Mouse (Mus musculus): ENCODE results near the gene Gna15. TPM values are rescaled to one million over a fixed set of nuclear protein-coding genes. Genes with fewer than 3 reads are reported as not detected.

The Gna15 gene
- polyA plus RNA-seq (2012; rRNA removed; ENCODE audit: low replicate concordance): 9.0 and 15.1 TPM in 2 replicates

DNA sequence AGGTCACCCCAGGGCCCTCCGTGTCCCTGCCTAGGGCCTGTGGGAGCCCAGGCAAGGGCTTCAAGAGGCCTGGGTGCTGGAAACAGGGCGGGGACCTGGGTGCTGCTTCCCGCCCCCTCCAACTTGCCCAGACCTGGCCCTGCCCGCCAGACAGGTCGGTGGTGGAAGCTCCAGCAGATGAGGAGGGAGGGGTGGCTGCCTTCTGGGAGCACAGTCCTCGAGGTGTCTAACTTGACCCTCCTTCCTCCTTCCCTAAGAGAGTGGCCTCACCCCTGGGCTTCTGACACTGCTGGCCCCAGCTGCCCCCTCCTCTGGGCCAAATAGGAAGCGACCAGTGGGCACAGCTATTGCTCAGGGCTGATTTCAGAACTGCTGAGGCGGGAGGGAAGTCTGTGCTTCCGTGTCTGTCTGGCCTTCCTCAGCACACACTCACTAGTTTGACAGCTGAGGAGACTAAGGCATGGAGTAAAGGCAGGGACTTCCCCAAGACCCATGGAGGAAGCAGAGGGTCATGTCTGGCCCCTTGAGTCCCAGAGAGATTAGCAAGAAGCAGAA, at the start of gene Gna15:
Gna15 (minus strand) TSS at position 175 of the 555 bp plus-strand sequence.

GRCm38 (mm10) chr10:81559163-81559626, 35.2 kb upstream of the Gna15 start, which contains the start of gene Aes:
TSS of gene Aes (plus strand) at chr10:81559488.

GRCm38 (mm10) chr10:81545161-81545747, 21.2 kb upstream of the Gna15 start, which contains the start of gene Gna11:
TSS of gene Gna11 (minus strand) at chr10:81545190.

DNA sequence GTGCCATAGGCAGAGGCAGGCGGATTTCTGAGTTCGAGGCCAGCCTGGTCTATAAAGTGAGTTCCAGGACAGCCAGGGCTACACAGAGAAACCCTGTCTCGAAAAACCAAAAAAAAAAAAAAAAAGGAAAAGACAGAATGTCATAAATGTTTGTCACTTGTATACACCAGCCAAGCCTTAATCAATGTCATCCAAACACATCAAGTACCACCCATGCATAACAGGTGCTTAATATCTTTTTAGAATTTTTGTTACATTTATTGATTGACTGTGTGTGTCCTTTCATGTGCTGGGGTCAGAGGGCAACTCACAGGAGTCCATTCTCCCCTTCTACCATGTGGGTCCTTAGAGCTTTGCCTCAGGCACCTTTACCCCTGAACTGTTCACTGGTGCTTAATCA, 24.0 kb downstream of the Gna15 start, which contains the start of gene S1pr4:
S1pr4 (minus strand) TSS at position 101 of the 400 bp plus-strand sequence.

DNA sequence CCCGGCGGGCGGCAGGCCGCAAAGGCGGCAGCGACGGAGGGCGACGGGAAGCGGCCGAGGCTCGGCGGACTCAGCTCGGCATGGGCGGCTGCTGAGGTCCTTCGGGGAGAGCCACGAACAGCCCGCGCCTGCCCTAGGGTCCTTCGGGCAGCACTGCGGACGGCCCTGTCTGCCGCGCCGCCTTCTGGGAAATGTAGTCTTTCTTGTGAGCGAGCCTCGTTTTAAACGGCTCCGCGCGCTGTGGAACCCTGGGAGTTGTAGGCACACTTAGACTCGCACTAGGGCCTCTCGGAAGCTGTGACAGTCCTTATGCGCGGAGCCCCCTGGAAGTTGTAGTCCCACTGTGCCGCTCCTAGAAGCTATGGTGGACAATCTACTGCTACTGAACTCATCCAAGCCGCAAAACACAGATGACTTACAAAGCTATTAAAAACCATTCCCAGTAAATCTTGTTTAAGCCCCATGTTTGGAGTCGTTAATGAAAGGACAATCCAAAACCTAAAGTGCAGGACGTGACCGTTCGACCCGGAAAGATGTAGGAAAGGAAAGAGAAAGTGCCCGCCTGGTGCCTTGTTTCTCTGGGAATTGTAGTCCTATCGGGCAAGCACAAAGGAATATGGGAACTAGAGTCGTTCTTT, 27.6 kb downstream of the Gna15 start, which contains the start of gene Ncln:
Ncln (minus strand) TSS at position 129 of the 638 bp plus-strand sequence.

GRCm38 (mm10) chr10:81482533-81482889, 41.5 kb downstream of the Gna15 start, which contains the start of gene Celf5:
TSS of gene Celf5 (minus strand) at chr10:81482709.

DNA sequence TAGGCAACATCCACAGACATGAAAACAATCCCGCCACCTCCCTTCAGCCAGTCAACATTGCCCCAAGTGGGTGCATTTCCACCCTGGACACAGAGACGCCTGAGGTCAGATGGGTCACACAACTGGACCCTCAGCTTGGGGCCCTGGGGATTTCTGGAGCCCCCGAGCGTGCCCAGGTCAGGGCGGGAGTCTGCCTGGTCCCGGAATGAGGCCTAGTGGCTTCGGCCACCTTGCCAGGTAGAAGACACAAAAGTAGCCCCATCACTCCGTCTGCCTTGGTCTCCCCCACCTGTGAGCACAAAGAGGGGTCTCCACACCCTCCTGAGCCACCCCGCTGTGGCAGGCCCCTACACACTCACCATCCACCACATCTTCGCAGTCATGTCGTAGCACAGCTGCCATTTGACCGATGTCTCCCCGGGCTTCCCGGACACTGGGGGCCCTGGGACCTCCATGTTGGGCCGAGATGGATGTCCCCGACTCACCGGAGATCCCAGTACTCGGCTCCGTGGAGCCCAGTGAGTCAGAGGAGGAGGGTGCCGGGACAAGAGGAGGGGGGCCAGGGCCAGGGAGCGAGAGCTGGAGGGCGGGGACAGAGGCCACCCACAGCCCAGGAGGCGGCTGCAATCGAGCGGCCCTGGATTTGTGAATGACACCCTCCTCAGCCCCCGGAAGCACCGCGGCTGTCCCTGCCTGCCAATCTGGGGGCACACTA, 68.7 kb downstream of the Gna15 start, which contains the start of gene Nfic:
Nfic (minus strand) TSS at position 455 of the 715 bp plus-strand sequence.

Other genes with a start within 250 kb of the Gna15 start
- 12.5 and 27.1 TPM in 2 replicates for gene Tjp3, start 232.6 kb downstream of the Gna15 start, polyA plus RNA-seq (2012; rRNA removed; ENCODE audit: low replicate concordance)
- 84.9 and 118 TPM in 2 replicates for gene Pip5k1c, start 231.3 kb downstream of the Gna15 start, polyA plus RNA-seq (2012; rRNA removed; ENCODE audit: low replicate concordance)
- gene Cactin, start 203.1 kb downstream of the Gna15 start, polyA plus RNA-seq (2012; rRNA removed; ENCODE audit: low replicate concordance): 19.2 and 33.9 TPM in 2 replicates
- gene Tbxa2r, start 195.5 kb downstream of the Gna15 start, polyA plus RNA-seq (2012; rRNA removed; ENCODE audit: low replicate concordance): 14.6 and 42.3 TPM in 2 replicates
- gene Gipc3, start 181.0 kb downstream of the Gna15 start, polyA plus RNA-seq (2012; rRNA removed; ENCODE audit: low replicate concordance): 1.7 and 2.7 TPM in 2 replicates
- 70.7 and 162 TPM in 2 replicates for gene Hmg20b, start 173.7 kb downstream of the Gna15 start, polyA plus RNA-seq (2012; rRNA removed; ENCODE audit: low replicate concordance)
- 37.3 and 90.2 TPM in 2 replicates for gene Mfsd12, start 166.7 kb downstream of the Gna15 start, polyA plus RNA-seq (2012; rRNA removed; ENCODE audit: low replicate concordance)
- 2.6 and 5.7 TPM in 2 replicates for gene 4930404N11Rik, start 158.4 kb downstream of the Gna15 start, polyA plus RNA-seq (2012; rRNA removed; ENCODE audit: low replicate concordance)
- gene Fzr1, start 145.7 kb downstream of the Gna15 start, polyA plus RNA-seq (2012; rRNA removed; ENCODE audit: low replicate concordance): 84.0 and 94.3 TPM in 2 replicates
- 66.9 and 127 TPM in 2 replicates for gene Dohh, start 139.8 kb downstream of the Gna15 start, polyA plus RNA-seq (2012; rRNA removed; ENCODE audit: low replicate concordance)
- 3.2 and 4.8 TPM in 2 replicates for gene Gm48551, start 139.8 kb downstream of the Gna15 start, polyA plus RNA-seq (2012; rRNA removed; ENCODE audit: low replicate concordance)
- gene Gm48552, start 135.2 kb downstream of the Gna15 start, polyA plus RNA-seq (2012; rRNA removed; ENCODE audit: low replicate concordance): 2.1 and 6.3 TPM in 2 replicates
- gene Smim24, start 131.2 kb downstream of the Gna15 start, polyA plus RNA-seq (2012; rRNA removed; ENCODE audit: low replicate concordance): 10.4 and 14.3 TPM in 2 replicates
- gene Nfic, start 68.6 kb downstream of the Gna15 start, polyA plus RNA-seq (2012; rRNA removed; ENCODE audit: low replicate concordance): 88.5 and 97.0 TPM in 2 replicates
- gene Celf5, start 41.5 kb downstream of the Gna15 start, polyA plus RNA-seq (2012; rRNA removed; ENCODE audit: low replicate concordance): 1.4 and 1.9 TPM in 2 replicates
- gene Ncln, start 27.8 kb downstream of the Gna15 start, polyA plus RNA-seq (2012; rRNA removed; ENCODE audit: low replicate concordance): 236 and 320 TPM in 2 replicates
- 35.7 and 113 TPM in 2 replicates for gene S1pr4, start 24.1 kb downstream of the Gna15 start, polyA plus RNA-seq (2012; rRNA removed; ENCODE audit: low replicate concordance)
- gene Gna11, start 21.0 kb upstream of the Gna15 start, polyA plus RNA-seq (2012; rRNA removed; ENCODE audit: low replicate concordance): 97.4 and 105 TPM in 2 replicates
- gene Aes, start 35.3 kb upstream of the Gna15 start, polyA plus RNA-seq (2012; rRNA removed; ENCODE audit: low replicate concordance): 1,888 and 2,130 TPM in 2 replicates
- 72.2 and 90.1 TPM in 2 replicates for gene Tle2, start 50.3 kb upstream of the Gna15 start, polyA plus RNA-seq (2012; rRNA removed; ENCODE audit: low replicate concordance)
- 21.3 and 22.7 TPM in 2 replicates for gene Tle6, start 76.8 kb upstream of the Gna15 start, polyA plus RNA-seq (2012; rRNA removed; ENCODE audit: low replicate concordance)
- 1.1 and 2.0 TPM in 2 replicates for gene BC025920, start 82.0 kb upstream of the Gna15 start, polyA plus RNA-seq (2012; rRNA removed; ENCODE audit: low replicate concordance)
- gene Sirt6, start 103.6 kb upstream of the Gna15 start, polyA plus RNA-seq (2012; rRNA removed; ENCODE audit: low replicate concordance): 32.5 and 57.4 TPM in 2 replicates
- 44.5 and 55.5 TPM in 2 replicates for gene Ankrd24, start 104.3 kb upstream of the Gna15 start, polyA plus RNA-seq (2012; rRNA removed; ENCODE audit: low replicate concordance)
- gene Gm10778, start 124.8 kb upstream of the Gna15 start, polyA plus RNA-seq (2012; rRNA removed; ENCODE audit: low replicate concordance): 0.17 and 0.60 TPM in 2 replicates
- gene Zfp433, start 180.6 kb upstream of the Gna15 start, polyA plus RNA-seq (2012; rRNA removed; ENCODE audit: low replicate concordance): 0.29 TPM in 1 of 2 replicates, not detected in the other
- gene Gm3055, start 246.9 kb upstream of the Gna15 start, polyA plus RNA-seq (2012; rRNA removed; ENCODE audit: low replicate concordance): 0.43 and 0.63 TPM in 2 replicates

Measured in mammary gland, adult 2 months (tissue).